Mouse (Mus musculus) cerebral cortex, adult 2 months (tissue): ENCODE measurements around the gene Copg1.

Experiments
- WGBS: fragments of 180-500 bp; shearing (Covaris S2); methylation state at CpG from one replicate; pipeline ENCODE4 v1.1.7; 2018; 5-methylcytosine and 5-hydroxymethylcytosine counted together

Copg1 gene

GRCm38 (mm10) chr6:87875562-87875961, 12.1 kb upstream of the Copg1 start:
- 88% methylated on average over 7 of the region's 7 CpGs for WGBS

GRCm38 (mm10) chr6:87876068-87876643, 11.5 kb upstream of the Copg1 start:
- WGBS = 75% methylated on average over 13 of the region's 13 CpGs

GRCm38 (mm10) chr6:87879010-87879409, 8.6 kb upstream of the Copg1 start:
- 74% methylated on average over 4 of the region's 4 CpGs for WGBS

- 84% methylated on average over 3 of the region's 3 CpGs for WGBS
These were observed 8.0 kb upstream of the Copg1 start for GRCm38 (mm10) chr6:87879628-87880027.

DNA sequence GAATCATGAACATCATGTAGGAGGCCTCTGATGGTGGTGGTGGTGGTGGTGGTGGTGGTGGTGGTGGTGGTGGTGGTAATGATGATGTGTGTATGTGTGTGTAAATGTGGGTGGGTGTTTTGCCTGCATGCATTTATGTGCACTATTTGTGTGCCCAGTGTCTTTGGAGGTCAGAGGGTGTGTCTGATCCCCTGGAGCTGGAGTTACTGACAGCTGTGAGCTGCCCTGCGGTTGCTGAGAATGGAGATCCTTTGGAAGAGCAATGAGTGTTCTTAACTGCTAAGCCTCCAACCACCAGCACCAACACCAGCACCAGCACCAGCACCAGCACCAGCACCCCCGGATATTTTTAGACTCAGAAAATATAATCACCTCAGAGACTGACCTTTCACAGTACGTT, 5.4 kb upstream of the Copg1 start:
- WGBS = 70% methylated on average over 3 of the region's 3 CpGs

DNA sequence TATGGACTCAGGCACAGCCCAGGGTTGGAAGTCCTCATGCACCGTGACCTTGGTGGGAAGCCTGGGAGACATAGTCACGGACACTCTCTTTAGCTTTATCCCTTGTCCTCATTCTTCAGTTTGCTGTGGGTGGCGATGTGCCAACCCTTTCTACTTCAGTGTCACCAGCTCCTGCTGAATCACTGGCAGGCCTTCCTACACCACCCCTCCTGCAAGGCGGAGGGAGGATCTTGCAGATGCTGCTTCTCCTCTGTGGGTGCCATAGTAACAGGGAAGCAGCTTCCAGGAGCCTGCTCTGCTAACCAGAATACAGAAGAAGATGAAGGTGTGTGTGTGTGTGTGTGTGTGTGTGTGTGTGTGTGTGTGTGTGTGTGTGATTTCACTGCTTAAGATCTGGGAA, 4.8 kb upstream of the Copg1 start:
- WGBS = 33% methylated on average over 4 of the region's 4 CpGs

DNA sequence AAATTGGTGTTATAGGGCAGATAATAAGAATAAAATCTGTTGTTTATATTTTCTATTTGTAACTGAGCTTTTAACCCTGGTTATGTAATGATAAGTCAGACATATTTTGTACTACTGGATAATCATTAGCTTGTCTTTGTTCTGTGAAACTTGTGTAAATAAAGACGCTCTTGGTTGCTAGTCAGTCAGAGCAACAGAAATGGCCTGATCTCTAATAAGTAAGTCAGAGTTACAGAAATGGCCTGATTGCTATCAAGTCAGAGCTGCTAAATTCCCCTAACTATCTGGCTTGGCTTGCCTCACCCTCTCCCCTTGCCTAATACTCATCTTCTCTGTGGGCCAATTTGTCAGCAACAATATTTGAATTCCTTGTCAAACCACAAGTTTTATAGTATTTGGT, 893 bp upstream of the Copg1 start:
- 93% methylated on average over 1 of the region's 1 CpGs for WGBS

DNA sequence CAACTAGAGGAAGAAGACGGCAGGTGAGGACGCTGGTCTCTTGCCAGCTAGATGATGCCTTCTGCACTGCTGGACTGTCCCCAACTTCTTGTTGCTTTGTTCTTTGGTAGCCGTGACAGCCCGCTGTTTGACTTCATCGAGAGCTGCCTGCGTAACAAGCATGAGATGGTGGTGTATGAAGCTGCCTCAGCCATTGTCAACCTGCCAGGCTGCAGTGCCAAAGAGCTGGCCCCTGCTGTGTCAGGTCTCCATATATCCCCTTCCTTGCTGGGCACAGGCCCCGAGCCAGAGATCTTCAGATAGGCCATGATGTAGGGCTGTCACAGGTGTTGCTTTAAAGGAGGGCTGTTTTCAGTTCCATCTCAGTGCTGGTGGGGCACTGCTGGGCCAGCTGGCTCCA, 6.3 kb downstream of the Copg1 start:
- WGBS = 75% methylated on average over 7 of the region's 7 CpGs

- WGBS = 80% methylated on average over 10 of the region's 10 CpGs
These were observed 10.4 kb downstream of the Copg1 start for GRCm38 (mm10) chr6:87898028-87898427.

- WGBS = 70% methylated on average over 5 of the region's 5 CpGs
These were observed 19.0 kb downstream of the Copg1 start for GRCm38 (mm10) chr6:87906632-87907031.

DNA sequence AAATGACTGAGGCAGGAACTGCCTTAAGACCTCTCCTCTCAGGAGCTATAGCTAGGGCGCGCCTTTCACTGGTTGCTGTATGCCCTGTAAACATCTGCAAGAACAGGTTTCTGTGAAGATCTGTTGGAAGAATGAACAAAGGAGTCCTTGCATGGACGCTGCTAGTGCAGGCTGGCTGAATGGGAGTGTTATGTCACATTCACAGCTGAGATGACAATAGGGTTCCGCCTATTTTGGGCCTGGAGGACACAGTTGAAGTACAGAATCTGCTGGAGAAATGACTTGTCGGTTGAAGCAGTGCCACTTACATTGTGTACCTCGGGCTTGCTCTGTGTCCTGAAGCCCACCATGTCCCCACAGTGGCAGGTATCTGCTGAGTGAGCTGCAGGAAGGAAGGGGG, 21.6 kb downstream of the Copg1 start:
- WGBS = 70% methylated on average over 6 of the region's 6 CpGs

DNA sequence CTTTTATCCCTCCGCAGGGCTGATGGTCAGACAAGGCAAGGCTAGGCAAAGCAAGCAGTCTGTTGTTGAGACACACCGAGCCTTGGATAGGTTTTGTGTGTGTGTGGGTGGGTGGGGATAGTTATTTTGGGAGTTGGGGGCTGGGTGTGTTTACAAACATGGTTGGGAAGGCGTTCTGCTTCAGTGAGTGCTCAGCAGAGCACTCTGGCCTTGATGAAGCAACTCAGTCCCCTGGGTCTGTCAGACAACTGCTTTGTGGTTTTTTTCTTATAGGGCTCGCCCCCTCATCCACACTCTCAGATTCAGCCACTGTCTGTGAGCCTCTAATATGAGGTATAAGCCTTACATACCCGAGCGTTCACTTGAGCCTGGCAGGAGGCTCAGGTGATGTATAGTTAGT, 23.9 kb downstream of the Copg1 start:
- 59% methylated on average over 6 of the region's 6 CpGs for WGBS

DNA sequence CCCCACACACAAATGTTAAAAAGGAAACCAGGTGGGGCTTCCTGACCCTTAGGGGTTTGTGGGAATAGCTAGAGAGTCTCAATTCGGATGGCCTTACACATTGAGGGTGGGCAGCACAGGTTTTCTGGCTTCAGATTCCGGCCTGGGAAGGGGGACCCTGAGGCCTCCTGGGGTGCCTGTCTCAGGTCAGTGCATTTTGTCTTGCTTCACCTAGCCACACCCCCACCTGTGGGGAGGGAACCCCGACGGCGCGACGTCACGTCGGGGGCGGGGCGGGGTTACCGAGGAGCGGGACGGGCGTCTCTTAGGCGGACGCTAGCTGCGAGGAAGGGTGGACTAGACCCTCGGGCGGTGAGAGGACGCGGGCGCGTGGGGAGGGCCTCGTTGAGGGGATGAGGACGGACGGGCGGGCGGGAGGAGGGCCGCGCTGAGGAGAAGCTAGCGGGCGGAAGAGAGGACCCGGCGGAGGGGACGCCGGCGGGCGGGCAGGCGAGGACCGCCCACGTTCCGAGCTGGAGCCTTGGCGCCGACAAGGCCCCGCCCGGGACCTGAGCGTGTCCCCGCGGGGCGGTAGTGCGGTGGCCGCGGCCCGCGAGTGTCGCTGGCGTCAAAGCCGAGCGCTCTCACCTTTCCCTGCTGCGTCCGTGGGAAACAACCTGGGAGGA, 26.2 kb downstream of the Copg1 start, which contains the start of gene Hmces:
Gene Hmces (plus strand): TSS at position 275 of the 665 bp plus-strand sequence.
- 1% methylated on average over 61 of the region's 62 CpGs for WGBS

DNA sequence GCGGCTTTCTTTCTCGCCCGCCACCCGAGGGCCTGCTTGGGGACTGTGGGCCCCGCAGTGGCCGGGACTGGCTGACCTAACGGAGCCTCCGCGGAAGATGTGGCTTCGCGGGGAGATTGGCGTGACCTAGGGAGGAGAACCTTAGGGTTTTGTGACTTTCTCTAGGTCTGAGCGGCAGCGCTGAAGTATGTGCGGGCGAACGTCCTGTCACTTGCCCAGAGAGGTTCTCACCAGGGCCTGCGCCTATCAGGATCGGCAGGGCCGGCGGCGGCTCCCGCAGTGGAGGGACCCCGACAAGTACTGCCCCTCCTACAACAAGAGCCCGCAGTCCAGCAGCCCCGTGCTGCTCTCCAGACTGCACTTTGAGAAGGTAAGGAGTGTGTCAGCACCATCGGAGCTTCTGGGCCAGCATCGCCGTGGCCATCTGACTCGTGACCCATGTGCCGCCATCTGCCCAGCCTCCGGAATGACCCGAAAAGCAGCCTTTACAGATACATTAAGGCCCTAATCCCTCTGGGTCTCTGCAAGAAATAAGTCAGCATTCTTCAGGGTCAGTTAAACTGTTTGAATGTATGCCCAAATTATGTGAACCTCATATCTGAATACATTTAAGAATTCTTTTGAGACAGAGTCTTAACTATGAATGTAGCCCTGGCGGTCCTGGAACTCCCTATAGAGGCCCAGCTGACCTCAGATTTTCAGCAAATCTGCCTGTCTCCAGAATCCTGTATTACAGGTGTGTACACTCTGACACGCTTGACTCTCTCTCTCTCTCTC, 26.9 kb downstream of the Copg1 start:
- 3% methylated on average over 35 of the region's 35 CpGs for WGBS

GRCm38 (mm10) chr6:87915939-87916338, 28.3 kb downstream of the Copg1 start:
- WGBS = 47% methylated on average over 5 of the region's 5 CpGs

GRCm38 (mm10) chr6:87921201-87921600, 33.6 kb downstream of the Copg1 start:
- 95% methylated on average over 4 of the region's 4 CpGs for WGBS

GRCm38 (mm10) chr6:87923624-87924023, 36.0 kb downstream of the Copg1 start:
- WGBS = 77% methylated on average over 1 of the region's 1 CpGs

- 85% methylated on average over 5 of the region's 5 CpGs for WGBS
These were observed 47.4 kb downstream of the Copg1 start for GRCm38 (mm10) chr6:87935037-87935436.

DNA sequence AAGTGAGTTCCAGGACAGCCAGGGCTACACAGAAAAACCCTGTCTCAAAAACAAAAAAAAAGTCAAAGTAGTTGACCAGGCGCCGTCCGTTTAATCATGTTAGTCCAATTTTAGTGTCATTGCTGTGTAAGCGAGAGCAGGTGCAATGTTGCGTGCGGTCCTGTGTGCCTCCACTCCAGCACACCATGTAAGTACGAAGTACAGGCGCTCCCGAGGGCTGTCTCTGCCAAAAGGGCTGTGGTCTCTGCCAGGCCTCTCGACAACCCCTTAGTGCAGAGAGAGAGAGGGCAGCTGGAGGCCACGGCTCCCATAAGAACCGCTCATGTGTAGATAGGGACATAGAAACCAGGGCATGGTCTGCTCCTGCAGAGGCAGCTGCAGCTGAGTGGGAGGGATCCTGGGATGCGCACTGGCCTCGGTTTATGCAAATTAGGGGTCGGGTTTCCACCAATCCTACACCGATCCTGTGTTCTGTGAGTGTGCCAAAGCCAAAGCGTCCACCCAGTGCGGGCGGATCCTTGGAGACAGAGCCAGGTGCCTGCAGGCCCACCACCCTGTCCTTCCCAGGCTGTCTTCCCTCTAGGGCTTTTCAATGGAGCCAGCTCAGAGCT, 49.7 kb downstream of the Copg1 start:
- WGBS = 59% methylated on average over 19 of the region's 19 CpGs

DNA sequence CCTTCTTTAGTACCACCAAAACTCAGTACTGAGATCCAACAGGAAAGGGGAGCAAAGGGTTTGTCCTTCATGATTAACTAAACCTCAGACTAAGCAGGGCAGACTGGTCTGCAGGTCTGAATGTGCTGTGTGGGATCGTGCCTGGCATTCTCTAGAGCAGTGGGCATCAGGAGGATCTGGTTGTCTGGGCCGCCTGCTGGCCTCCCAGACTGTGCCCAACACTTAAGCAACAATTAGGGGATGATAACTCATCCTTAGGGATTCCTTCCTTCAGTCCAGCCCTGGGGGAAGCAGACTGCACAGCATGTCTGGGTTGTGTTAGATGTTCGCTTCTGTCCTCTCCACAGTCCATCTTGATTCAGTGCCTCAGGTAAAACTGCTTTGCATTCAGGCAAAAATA, 51.3 kb downstream of the Copg1 start:
- 96% methylated on average over 3 of the region's 3 CpGs for WGBS

DNA sequence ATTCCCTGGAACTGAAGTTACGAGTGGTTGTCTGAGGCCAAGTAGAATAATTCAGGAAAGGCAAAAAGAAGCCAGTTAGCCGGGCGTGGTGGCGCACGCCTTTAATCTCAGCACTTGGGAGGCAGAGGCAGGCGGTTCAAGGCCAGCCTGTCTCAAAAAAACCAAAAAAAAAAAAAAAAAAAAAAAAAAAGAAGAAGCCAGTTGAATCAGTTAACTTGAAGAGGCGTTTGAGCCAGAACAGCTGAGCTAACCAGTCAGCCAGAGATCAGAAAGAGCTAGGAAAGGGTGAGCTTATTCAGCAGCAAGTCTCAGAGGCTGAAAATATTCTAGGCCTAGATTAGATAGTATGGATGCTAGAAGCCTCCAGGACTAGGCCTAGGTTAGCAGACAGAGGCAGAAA, 54.6 kb downstream of the Copg1 start:
- 87% methylated on average over 7 of the region's 7 CpGs for WGBS

DNA sequence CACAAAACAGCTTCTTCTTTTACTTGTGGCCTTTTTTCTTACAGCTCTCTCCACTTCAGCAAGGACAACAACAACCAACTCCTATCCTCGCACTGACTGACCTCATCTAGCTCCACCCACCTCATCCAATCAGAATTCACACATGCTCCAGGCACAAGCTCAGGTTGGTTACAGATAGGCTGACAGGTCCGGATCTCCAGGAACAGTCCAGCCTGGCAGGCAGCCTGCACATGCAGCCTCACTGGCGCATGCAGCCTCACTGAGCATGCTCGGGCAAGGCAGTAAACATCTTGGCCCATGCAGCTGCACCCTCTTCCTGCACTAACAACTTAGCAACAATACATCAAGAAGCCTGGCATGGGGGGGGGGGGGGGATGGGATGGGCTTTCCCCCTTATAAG, 74.8 kb downstream of the Copg1 start:
- WGBS = 68% methylated on average over 4 of the region's 4 CpGs
